Mouse (Mus musculus): ENCODE data around the gene Crybg3. TPM values are rescaled to one million over a fixed set of nuclear protein-coding genes. Genes with fewer than 3 reads are reported as not detected.

Crybg3 gene
- polyA plus RNA-seq, 1 experiment from 2014 or later, result 4.2 TPM

GRCm38 (mm10) chr16:59585706-59586244 lies 15.0 kb downstream of the Crybg3 start:
- WGBS, result 82% methylated on average over 4 of the region's 4 CpGs
- no peak overlapping the region for H3K27ac ChIP-seq
- ATAC-seq (replicated peaks; ENCODE audit: low FRiP score, low read depth) (peak; percentile 47; the same call in 1 of the 2 replicates), DNase-seq (ENCODE audit: low spot score) (no peak)
- TF ChIP-seq CTCF (IDR thresholded peaks at IDR 0.05; ENCODE audit: low read depth), result no peak
- H3K9me3 ChIP-seq (replicated peaks; ENCODE audit: low read length), result no peaks in the 10 kb centered on the region
- H3K4me2 ChIP-seq (ENCODE audit: low read length), result no peak overlapping the region
- H3K9ac ChIP-seq (ENCODE audit: low read depth, low read length), result no peak overlapping the region
- H3K27me3 ChIP-seq (ENCODE audit: insufficient read depth, low read length), result no peaks in the 10 kb centered on the region
- H3K4me1 ChIP-seq (replicated peaks; ENCODE audit: insufficient read depth, low read length), result no peaks in the 10 kb centered on the region
- H3K4me3 ChIP-seq (replicated peaks; ENCODE audit: low read depth, low read length), result no peak overlapping the region
- H3K36me3 ChIP-seq (ENCODE audit: insufficient read depth, low read length), result no peaks in the 10 kb centered on the region

- H3K4me3 ChIP-seq (replicated peaks; ENCODE audit: low read depth, low read length), result no peak overlapping the region
- no peak overlapping the region for H3K9ac ChIP-seq (ENCODE audit: low read depth, low read length)
- H3K4me1 ChIP-seq (replicated peaks; ENCODE audit: insufficient read depth, low read length), result no peaks in the 10 kb centered on the region
- H3K9me3 ChIP-seq (replicated peaks; ENCODE audit: low read length), result no peaks in the 10 kb centered on the region
- DNase-seq (ENCODE audit: low spot score), result no peak
- ATAC-seq (replicated peaks; ENCODE audit: low FRiP score, low read depth), result no peak
- H3K4me2 ChIP-seq (ENCODE audit: low read length), result no peak overlapping the region
- H3K27ac ChIP-seq, result no peak overlapping the region
- no peak for TF ChIP-seq CTCF (IDR thresholded peaks at IDR 0.05; ENCODE audit: low read depth)
- WGBS, result 83% methylated on average over 5 of the region's 5 CpGs
- H3K36me3 ChIP-seq (ENCODE audit: insufficient read depth, low read length), result no peaks in the 10 kb centered on the region
- no peaks in the 10 kb centered on the region for H3K27me3 ChIP-seq (ENCODE audit: insufficient read depth, low read length)
Observed at GRCm38 (mm10) chr16:59583515-59583914, 17.3 kb downstream of the Crybg3 start.

GRCm38 (mm10) chr16:59579237-59579636 lies 21.5 kb downstream of the Crybg3 start:
- H3K4me1 ChIP-seq (replicated peaks; ENCODE audit: insufficient read depth, low read length), result no peaks in the 10 kb centered on the region
- H3K36me3 ChIP-seq (ENCODE audit: insufficient read depth, low read length), result no peaks in the 10 kb centered on the region
- H3K4me2 ChIP-seq (ENCODE audit: low read length), result no peak overlapping the region
- WGBS, result 88% methylated on average over 8 of the region's 8 CpGs
- no peaks in the 10 kb centered on the region for H3K9me3 ChIP-seq (replicated peaks; ENCODE audit: low read length)
- no peak for DNase-seq (ENCODE audit: low spot score)
- H3K4me3 ChIP-seq (replicated peaks; ENCODE audit: low read depth, low read length), result no peak overlapping the region
- H3K27me3 ChIP-seq (ENCODE audit: insufficient read depth, low read length), result no peaks in the 10 kb centered on the region
- H3K27ac ChIP-seq, result no peak overlapping the region
- ATAC-seq (replicated peaks; ENCODE audit: low FRiP score, low read depth), result no peak
- TF ChIP-seq CTCF (IDR thresholded peaks at IDR 0.05; ENCODE audit: low read depth), result no peak
- no peak overlapping the region for H3K9ac ChIP-seq (ENCODE audit: low read depth, low read length)

- Histone ChIP-seq H3K36me3 (ENCODE audit: insufficient read depth, low read length) (no peaks in the 10 kb centered on the region), H3K27me3 (ENCODE audit: insufficient read depth, low read length) (no peaks in the 10 kb centered on the region), H3K27ac (no peak overlapping the region), H3K9me3 (replicated peaks; ENCODE audit: low read length) (no peaks in the 10 kb centered on the region), H3K9ac (ENCODE audit: low read depth, low read length) (no peak overlapping the region), H3K4me2 (ENCODE audit: low read length) (peak overlapping the region; percentile 15; the same call in 1 of the 2 replicates), H3K4me1 (replicated peaks; ENCODE audit: insufficient read depth, low read length) (no peaks in the 10 kb centered on the region), H3K4me3 (replicated peaks; ENCODE audit: low read depth, low read length) (no peak overlapping the region)
- DNase-seq (ENCODE audit: low spot score), result no peak
- ATAC-seq (replicated peaks; ENCODE audit: low FRiP score, low read depth), result no peak
- no peak for TF ChIP-seq CTCF (IDR thresholded peaks at IDR 0.05; ENCODE audit: low read depth)
- WGBS, result 37% methylated on average over 11 of the region's 11 CpGs
Observed at GRCm38 (mm10) chr16:59573961-59574360, 26.8 kb downstream of the Crybg3 start.

- no peaks in the 10 kb centered on the region for H3K4me1 ChIP-seq (replicated peaks; ENCODE audit: insufficient read depth, low read length)
- H3K9me3 ChIP-seq (replicated peaks; ENCODE audit: low read length), result no peaks in the 10 kb centered on the region
- no peak overlapping the region for H3K4me2 ChIP-seq (ENCODE audit: low read length)
- no peak overlapping the region for H3K4me3 ChIP-seq (replicated peaks; ENCODE audit: low read depth, low read length)
- H3K36me3 ChIP-seq (ENCODE audit: insufficient read depth, low read length), result no peaks in the 10 kb centered on the region
- no peak overlapping the region for H3K9ac ChIP-seq (ENCODE audit: low read depth, low read length)
- ATAC-seq (replicated peaks; ENCODE audit: low FRiP score, low read depth), result no peak
- WGBS, result 82% methylated on average over 3 of the region's 3 CpGs
- no peak overlapping the region for H3K27ac ChIP-seq
- no peak for TF ChIP-seq CTCF (IDR thresholded peaks at IDR 0.05; ENCODE audit: low read depth)
- DNase-seq (ENCODE audit: low spot score), result no peak
- H3K27me3 ChIP-seq (ENCODE audit: insufficient read depth, low read length), result no peaks in the 10 kb centered on the region
Observed at GRCm38 (mm10) chr16:59572685-59573084, 28.1 kb downstream of the Crybg3 start.

- Histone ChIP-seq H3K27ac (no peak overlapping the region), H3K4me1 (replicated peaks; ENCODE audit: insufficient read depth, low read length) (no peaks in the 10 kb centered on the region), H3K9ac (ENCODE audit: low read depth, low read length) (no peak overlapping the region), H3K9me3 (replicated peaks; ENCODE audit: low read length) (no peaks in the 10 kb centered on the region), H3K4me3 (replicated peaks; ENCODE audit: low read depth, low read length) (no peak overlapping the region), H3K4me2 (ENCODE audit: low read length) (no peak overlapping the region), H3K36me3 (ENCODE audit: insufficient read depth, low read length) (no peaks in the 10 kb centered on the region), H3K27me3 (ENCODE audit: insufficient read depth, low read length) (no peaks in the 10 kb centered on the region)
- 91% methylated on average over 8 of the region's 8 CpGs for WGBS
- DNase-seq (ENCODE audit: low spot score) (no peak), ATAC-seq (replicated peaks; ENCODE audit: low FRiP score, low read depth) (no peak)
- TF ChIP-seq CTCF (IDR thresholded peaks at IDR 0.05; ENCODE audit: low read depth), result no peak
Observed at GRCm38 (mm10) chr16:59570807-59571206, 30.0 kb downstream of the Crybg3 start.

- ATAC-seq (replicated peaks; ENCODE audit: low FRiP score, low read depth) (no peak), DNase-seq (ENCODE audit: low spot score) (no peak)
- no peak overlapping the region for H3K4me2 ChIP-seq (ENCODE audit: low read length)
- no peak overlapping the region for H3K27ac ChIP-seq
- no peaks in the 10 kb centered on the region for H3K36me3 ChIP-seq (ENCODE audit: insufficient read depth, low read length)
- no peaks in the 10 kb centered on the region for H3K9me3 ChIP-seq (replicated peaks; ENCODE audit: low read length)
- H3K9ac ChIP-seq (ENCODE audit: low read depth, low read length), result no peak overlapping the region
- WGBS, result 75% methylated on average over 8 of the region's 8 CpGs
- H3K27me3 ChIP-seq (ENCODE audit: insufficient read depth, low read length), result no peaks in the 10 kb centered on the region
- TF ChIP-seq CTCF (IDR thresholded peaks at IDR 0.05; ENCODE audit: low read depth), result no peak
- H3K4me3 ChIP-seq (replicated peaks; ENCODE audit: low read depth, low read length), result no peak overlapping the region
- H3K4me1 ChIP-seq (replicated peaks; ENCODE audit: insufficient read depth, low read length), result no peaks in the 10 kb centered on the region
Observed at GRCm38 (mm10) chr16:59569837-59570236, 30.9 kb downstream of the Crybg3 start.

All from kidney, postnatal 0 days (tissue).